Mouse (Mus musculus): ENCODE measurements around the gene Fmr1nb. TPM values are rescaled to one million over a fixed set of nuclear protein-coding genes. Genes with fewer than 3 reads are reported as not detected.
"Not testable (repeated sequence)": the region's sequence is repeated elsewhere in the genome, so short reads cannot be mapped to it uniquely, and the experiment has no call there.

The Fmr1nb gene
- polyA plus RNA-seq (2012; rRNA removed) = 0.13 TPM in 1 of 2 replicates, not detected in the other

DNA sequence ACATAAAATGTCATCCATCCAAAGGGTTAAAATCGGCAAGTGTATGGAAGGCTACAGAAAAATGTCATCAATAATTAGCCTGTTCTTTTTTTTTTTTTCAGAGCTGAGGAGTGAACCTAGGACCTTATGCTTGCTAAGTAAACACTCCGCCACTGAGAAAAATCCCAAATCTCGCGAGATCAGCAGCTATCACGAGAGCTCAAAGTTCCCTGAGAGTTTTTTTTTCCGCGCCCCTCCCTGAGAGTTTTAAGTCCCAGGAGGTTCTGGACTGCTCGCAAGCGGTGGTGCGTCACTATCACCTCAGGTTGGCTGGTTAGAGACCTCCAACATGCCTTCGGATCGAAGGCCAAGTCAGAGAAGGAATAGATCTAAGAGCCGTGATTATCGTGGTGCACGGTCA is at the start of gene Fmr1nb:
TSS of gene Fmr1nb (plus strand) at position 234 of the 400 bp plus-strand sequence.
- Histone ChIP-seq H3K4me1 (ENCODE audit: control insufficient read depth, insufficient read depth, low read length) (no peaks in the 10 kb centered on the region), H3K27ac (ENCODE audit: insufficient read depth, low read length) (no peak within 1 kb of the TSS), H3K4me3 (ENCODE audit: insufficient read depth, low read length) (no peak within 1 kb of the TSS)
- TF ChIP-seq POLR2A (IDR thresholded peaks at IDR 0.05; ENCODE audit: extremely low read depth, insufficient read depth, low read length) (no peak), CTCF (IDR thresholded peaks at IDR 0.05; ENCODE audit: extremely low read depth, insufficient read depth, low read length) (no peak)

DNA sequence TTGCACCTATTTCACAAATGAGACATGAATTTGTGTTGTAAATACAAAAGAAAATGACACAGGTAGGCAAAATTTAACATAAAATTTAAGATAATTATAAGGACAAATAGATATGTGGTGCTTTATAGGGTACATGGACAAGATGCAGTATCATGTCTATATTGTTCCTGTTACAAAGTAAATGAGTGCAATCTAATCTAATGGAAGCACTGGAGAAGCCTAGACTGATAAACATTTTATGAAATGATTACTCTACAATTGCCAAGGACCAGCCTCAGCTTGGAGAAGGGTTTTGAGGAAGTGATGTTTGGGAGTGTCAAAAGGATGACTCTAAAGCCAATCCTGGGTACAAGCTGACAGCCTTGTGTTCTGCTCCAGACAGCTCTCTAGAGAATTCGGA is 24.7 kb upstream of the Fmr1nb start:
- Histone ChIP-seq H3K4me3 (ENCODE audit: insufficient read depth, low read length) (no peak overlapping the region), H3K4me1 (ENCODE audit: control insufficient read depth, insufficient read depth, low read length) (no peaks in the 10 kb centered on the region), H3K27ac (ENCODE audit: insufficient read depth, low read length) (no peak overlapping the region)
- TF ChIP-seq CTCF (IDR thresholded peaks at IDR 0.05; ENCODE audit: extremely low read depth, insufficient read depth, low read length) (no peak), POLR2A (IDR thresholded peaks at IDR 0.05; ENCODE audit: extremely low read depth, insufficient read depth, low read length) (no peak)

DNA sequence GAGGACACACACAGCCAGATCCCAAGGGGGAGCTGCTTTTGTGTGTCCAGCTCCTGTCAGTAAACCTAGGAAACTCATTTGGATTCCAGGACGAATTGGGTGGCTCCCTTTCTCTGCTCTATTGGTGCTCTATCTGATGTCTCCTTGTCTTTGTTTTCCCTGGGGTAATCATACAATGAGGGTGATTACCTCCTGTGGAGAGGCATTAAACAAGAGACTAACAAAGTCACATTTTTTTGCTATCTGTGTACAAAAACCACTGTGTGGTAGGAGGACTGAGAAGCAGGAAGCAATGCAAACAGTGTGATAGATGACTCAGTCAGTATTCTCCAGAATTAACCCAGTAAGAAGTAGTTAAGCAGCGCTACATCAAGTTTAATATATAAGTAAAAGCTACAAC is 21.6 kb upstream of the Fmr1nb start:
- no peaks in the 10 kb centered on the region for H3K4me1 ChIP-seq (ENCODE audit: control insufficient read depth, insufficient read depth, low read length)
- H3K4me3 ChIP-seq (ENCODE audit: insufficient read depth, low read length) = no peak overlapping the region
- TF ChIP-seq POLR2A (IDR thresholded peaks at IDR 0.05; ENCODE audit: extremely low read depth, insufficient read depth, low read length) (no peak), CTCF (IDR thresholded peaks at IDR 0.05; ENCODE audit: extremely low read depth, insufficient read depth, low read length) (no peak)
- H3K27ac ChIP-seq (ENCODE audit: insufficient read depth, low read length) = no peak overlapping the region

DNA sequence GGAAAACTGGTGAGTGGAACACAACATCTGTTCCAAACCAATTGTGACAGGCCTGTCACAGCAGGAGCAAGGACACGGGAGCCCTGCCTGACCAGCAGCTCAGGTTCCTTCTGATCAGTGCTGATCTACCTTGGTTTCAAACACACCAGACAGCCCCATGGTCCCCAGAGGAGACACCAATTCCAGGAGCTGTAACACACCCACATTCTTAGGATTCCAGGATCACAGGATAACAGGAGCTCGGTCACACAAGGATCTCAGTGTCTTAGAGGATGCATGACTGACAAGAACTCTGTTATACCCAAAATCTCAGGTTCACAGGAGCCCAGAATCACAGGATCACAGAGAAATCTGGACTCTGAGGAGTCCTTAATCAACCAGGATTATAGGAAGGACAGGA is 58.8 kb downstream of the Fmr1nb start:
- not testable (repeated sequence) for H3K4me3 ChIP-seq (ENCODE audit: insufficient read depth, low read length); H3K4me1 ChIP-seq (ENCODE audit: control insufficient read depth, insufficient read depth, low read length); H3K27ac ChIP-seq (ENCODE audit: insufficient read depth, low read length)

DNA sequence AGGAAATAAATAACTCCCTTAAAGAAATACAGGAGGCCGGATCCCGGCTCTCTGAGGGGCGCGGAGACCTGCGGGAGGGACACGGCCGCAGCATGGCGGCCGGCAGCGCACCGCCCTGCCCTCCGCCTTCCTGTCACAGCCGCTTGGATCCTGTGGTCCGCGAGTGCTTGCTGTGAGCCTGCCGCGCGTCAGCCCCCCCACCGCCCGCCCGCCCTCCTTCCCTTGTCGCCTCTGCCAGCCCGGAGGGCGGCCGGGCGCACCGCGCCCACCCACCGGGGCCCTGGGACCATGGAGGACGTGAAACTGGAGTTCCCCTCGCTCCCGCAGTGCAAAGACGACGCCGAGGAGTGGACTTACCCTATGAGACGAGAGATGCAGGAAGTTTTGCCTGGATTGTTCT is 59.4 kb downstream of the Fmr1nb start, which contains the start of gene Gm14698:
TSS of gene Gm14698 (plus strand) at position 35 of the 400 bp plus-strand sequence.
- not testable (repeated sequence) for H3K4me1 ChIP-seq (ENCODE audit: control insufficient read depth, insufficient read depth, low read length); H3K4me3 ChIP-seq (ENCODE audit: insufficient read depth, low read length); H3K27ac ChIP-seq (ENCODE audit: insufficient read depth, low read length)

DNA sequence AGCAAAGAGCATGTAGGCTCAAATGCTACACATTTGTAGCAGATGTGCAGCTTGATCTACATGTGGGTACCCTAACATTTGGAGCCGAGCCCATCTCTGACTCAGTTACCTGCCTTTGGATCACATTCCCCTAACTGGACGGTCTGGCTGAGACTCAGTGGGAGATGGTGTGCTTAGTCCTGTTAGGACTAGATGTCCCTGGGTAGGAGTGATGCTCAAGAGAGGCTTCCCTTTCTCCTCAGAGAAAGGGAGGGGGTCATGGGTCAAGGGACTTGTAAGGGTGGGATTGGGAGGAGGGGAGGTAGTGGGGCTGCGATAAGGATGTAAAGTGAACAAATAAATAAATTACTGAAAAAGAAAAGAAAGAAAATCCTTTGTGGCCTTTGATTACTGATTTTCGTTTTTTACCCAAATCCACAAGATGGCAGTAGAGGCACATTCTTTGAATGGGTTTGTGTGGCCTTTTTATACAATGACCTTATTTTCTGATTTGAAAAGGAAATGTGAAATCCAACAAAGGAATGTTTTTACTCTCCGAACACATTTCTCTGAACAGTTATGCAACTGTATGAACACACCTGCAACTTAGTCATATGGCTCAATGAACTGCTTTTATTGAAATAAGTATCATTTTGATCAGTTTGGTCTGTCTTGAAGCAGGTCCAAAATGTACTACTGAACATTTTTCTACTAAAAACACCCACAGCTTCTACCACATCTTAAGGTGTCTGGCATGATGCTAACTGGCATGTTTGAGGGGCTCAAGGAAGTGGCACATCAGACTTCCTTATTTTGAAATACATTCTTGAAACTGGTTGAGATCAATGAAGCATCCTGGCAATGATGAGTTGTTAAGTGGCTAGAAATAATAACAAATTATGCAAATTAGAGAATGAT is 78.2 kb downstream of the Fmr1nb start:
- TF ChIP-seq POLR2A (IDR thresholded peaks at IDR 0.05; ENCODE audit: extremely low read depth, insufficient read depth, low read length) (no peak), CTCF (IDR thresholded peaks at IDR 0.05; ENCODE audit: extremely low read depth, insufficient read depth, low read length) (no peak)
- Histone ChIP-seq H3K4me3 (ENCODE audit: insufficient read depth, low read length) (no peak overlapping the region), H3K27ac (ENCODE audit: insufficient read depth, low read length) (no peak overlapping the region)

More for the DNA sequence above, 78.2 kb downstream of the Fmr1nb start:
- H3K4me1 ChIP-seq (ENCODE audit: control insufficient read depth, insufficient read depth, low read length) = no peaks in the 10 kb centered on the region

Other genes starting within 250 kb of the Fmr1nb start
- 45.1 and 49.1 TPM in 2 replicates for gene Fmr1, start 83.3 kb upstream of the Fmr1nb start, polyA plus RNA-seq (2012; rRNA removed)
- 0.46 and 0.57 TPM in 2 replicates for gene Gm14698, start 59.3 kb downstream of the Fmr1nb start, polyA plus RNA-seq (2012; rRNA removed)
- not detected in 2 replicates for gene Gm6812, start 131.2 kb downstream of the Fmr1nb start, polyA plus RNA-seq (2012; rRNA removed)

All from cortical plate, adult 2 months (tissue).